Mouse (Mus musculus): ENCODE data around the gene Ubxn4.
"Not testable (repeated sequence)": the region's sequence is repeated elsewhere in the genome, so short reads cannot be mapped to it uniquely, and the experiment has no call there.

Gene Ubxn4

GRCm38 (mm10) chr1:128243627-128243995 lies at the start of gene Ubxn4:
Ubxn4 (plus strand) TSS chr1:128243964.
- CTCF ChIA-PET = no interaction called here

GRCm38 (mm10) chr1:128194011-128194410 lies 49.8 kb upstream of the Ubxn4 start:
- CTCF ChIA-PET = no interaction called here

- CTCF ChIA-PET = no interaction called here
These were observed 46.4 kb upstream of the Ubxn4 start for GRCm38 (mm10) chr1:128197353-128197752.

GRCm38 (mm10) chr1:128213261-128213660 lies 30.5 kb upstream of the Ubxn4 start:
- CTCF ChIA-PET = no interaction called here

GRCm38 (mm10) chr1:128221886-128222285 lies 21.9 kb upstream of the Ubxn4 start:
- CTCF ChIA-PET = no interaction called here

DNA sequence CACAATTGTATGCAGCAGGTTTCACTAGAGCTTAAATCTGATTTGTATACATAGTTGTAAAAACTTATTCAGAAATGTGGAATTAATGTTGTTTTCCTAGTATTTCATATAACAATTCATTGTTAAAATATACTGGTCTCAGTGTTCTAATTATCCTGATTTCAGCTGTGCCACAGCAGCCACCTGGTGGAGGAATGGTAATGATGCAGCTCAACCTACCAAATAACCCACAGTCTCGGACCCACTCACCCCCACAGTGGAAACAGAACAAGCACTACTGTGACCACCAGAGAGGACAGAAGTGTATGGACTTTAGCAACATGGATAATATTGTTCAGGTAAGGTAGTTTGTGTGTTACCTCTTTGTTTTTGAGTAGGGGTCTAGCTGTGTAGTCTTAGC lies 20.5 kb upstream of the Ubxn4 start:
- CTCF ChIA-PET = no interaction called here

- CTCF ChIA-PET = no interaction called here
These were observed 8.6 kb upstream of the Ubxn4 start for GRCm38 (mm10) chr1:128235181-128235580.

DNA sequence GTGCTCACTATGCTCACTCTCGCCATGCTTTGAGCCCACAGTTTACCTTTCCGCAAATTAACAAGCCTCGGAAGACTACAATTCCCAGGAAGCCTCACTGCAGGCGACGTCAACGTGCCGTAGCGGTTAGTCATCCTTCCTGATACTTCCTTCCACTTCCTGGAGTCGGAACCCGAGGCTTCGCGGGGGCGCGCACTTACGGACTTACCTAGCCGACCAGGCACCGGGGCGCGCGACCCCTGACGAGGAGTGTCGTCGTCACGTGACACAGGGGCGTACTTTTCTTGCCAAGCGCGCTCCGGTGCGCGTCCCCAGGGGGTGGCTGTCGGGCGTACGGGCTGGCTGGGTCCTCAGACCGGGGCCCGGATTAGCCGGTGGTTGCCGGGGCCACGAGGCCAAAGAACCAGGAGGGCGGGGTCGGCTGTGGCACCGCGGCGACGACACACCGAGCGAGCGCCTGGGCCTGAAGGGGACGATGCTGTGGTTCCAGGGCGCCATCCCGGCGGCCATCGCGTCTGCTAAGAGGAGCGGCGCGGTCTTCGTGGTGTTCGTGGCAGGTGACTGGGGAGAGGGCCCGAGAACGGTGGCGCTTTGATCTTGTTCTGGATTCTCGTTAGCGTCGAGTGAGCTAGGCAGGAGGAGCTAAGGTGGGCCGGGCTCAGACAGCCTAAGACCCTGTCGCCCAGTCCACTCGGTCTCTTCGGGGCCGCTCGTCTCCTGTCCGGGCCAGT lies 397 bp downstream of the Ubxn4 start:
- CTCF ChIA-PET = no interaction called here

GRCm38 (mm10) chr1:128244727-128245355 lies 1.1 kb downstream of the Ubxn4 start:
- CTCF ChIA-PET = interaction anchor here (0.7 kb wide), 1 partner anchor 410 kb away, joined by 3 read pairs; no protein-coding TSS in a partner anchor

DNA sequence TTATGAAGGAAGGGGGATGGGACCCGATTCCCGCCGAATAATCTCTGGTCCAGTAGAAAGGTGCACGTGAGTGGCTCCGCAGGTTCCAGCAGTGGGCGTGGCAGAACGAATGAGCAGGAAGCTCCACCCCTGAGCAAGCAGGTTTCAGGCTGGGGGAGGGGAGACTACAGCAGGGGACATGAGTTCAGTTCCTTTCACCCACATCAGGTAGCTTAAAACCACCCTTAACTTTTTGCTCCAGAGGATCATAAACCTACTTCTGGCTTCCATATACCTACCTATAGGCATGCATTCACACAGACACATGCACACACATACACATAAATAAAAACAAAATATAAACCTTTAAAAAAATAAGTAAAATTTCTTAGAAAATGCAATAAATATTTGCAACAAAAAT lies 23.3 kb downstream of the Ubxn4 start:
- CTCF ChIA-PET = not testable (repeated sequence)

DNA sequence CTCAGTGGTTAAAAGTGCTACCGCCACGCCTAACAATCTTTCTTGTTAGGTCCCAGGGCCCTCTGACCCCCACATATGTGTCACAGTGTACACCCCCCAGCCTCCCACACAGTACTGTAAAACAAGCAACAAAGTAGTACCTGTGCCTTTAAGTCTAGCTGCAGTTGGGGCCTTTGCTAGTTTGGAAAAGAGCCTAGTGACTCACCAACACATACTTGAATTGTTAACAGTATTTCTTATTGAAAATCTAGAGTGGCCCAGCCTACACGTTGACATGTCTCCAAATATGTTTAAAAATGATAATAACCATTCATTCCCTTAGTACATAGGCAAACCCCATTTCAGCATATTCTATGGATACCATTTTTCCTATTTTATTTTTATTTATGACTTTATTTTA lies 27.0 kb downstream of the Ubxn4 start:
- CTCF ChIA-PET = no interaction called here

- CTCF ChIA-PET = no interaction called here
These were observed 32.1 kb downstream of the Ubxn4 start for GRCm38 (mm10) chr1:128275908-128276307.

DNA sequence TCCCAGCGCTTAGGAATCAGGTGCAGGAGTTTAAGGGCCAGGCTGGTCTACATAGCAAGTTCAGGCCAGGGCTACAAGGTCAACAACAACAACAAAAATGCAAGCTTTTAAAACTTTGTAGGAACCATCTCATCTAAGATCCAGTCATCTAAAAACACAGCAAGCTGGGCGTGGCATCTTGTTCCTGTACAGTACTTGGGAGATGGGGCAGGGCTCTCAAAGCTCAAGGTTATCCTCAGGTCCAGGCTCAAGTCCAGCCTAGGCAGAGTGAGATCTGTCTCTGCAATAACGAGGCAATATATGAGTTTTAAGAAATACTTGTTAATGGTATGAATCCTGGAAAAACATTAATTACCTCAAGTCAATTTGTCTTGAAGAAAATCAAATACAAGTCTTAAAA lies 34.8 kb downstream of the Ubxn4 start:
- CTCF ChIA-PET = no interaction called here

DNA sequence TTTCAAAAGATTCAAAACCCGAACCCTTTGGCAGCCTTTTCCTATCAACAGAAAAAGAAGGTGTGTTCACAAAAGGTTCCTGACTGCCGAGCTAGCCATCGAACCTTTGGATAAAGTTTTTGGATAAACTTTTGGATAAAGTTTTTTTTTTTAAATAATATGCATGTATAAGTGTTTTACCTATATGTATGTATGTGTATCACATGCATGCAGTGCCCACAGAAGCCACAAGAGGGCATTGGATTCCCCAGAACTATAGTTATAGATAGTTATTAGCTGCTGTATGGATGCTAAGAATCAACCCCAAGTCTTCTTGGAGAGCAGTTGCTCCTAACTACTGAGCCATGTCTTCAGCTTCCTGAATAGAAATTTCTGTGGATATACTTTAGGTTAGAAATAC lies 38.0 kb downstream of the Ubxn4 start:
- CTCF ChIA-PET = interaction anchor here (0.6 kb wide), 1 partner anchor 57 kb away, joined by 4 read pairs; no protein-coding TSS in a partner anchor

DNA sequence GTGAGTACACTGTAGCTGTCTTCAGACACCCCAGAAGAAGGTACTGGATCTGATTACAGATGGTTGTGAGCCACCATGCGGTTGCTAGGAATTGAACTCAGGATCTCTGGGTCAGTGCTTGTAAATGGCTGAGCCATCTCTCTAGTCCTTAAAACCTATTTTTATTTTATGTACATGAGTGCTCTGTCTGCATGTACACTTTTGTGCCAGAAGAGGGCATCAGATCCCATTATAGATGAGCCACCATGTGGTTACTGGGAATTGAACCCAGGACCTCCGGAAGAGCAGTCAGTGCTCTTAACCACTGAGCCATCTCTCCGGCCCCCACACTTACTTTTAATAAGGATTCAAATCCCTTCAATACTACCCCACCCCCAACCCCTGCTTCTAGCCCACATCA lies 39.2 kb downstream of the Ubxn4 start:
- CTCF ChIA-PET = no interaction called here

- CTCF ChIA-PET = no interaction called here
These were observed 40.5 kb downstream of the Ubxn4 start for GRCm38 (mm10) chr1:128284157-128284690.

GRCm38 (mm10) chr1:128285136-128285535 lies 41.4 kb downstream of the Ubxn4 start:
- CTCF ChIA-PET = no interaction called here

GRCm38 (mm10) chr1:128290295-128290694 lies 46.5 kb downstream of the Ubxn4 start:
- CTCF ChIA-PET = no interaction called here

DNA sequence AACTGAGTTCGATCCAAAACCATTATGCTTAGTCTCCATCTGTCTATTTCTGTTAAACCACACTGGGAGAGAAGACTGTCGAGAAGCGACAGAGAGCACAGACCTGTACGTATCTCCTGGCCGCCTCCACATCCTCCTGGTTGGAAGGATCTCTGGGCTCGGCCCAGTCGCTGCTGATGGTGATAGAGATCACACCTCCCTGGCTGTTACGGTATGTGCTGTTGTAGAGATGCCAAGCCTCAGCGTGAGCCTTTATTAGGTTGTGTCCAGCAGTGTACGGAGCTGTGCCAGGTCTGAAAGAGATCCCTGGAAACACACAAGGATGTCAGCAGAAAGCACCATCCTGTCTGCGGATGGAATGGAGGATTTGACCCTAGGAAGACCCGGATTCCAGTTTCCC lies 49.8 kb downstream of the Ubxn4 start:
- CTCF ChIA-PET = no interaction called here

- CTCF ChIA-PET = no interaction called here
These were observed 51.5 kb downstream of the Ubxn4 start for GRCm38 (mm10) chr1:128295296-128295695.

DNA sequence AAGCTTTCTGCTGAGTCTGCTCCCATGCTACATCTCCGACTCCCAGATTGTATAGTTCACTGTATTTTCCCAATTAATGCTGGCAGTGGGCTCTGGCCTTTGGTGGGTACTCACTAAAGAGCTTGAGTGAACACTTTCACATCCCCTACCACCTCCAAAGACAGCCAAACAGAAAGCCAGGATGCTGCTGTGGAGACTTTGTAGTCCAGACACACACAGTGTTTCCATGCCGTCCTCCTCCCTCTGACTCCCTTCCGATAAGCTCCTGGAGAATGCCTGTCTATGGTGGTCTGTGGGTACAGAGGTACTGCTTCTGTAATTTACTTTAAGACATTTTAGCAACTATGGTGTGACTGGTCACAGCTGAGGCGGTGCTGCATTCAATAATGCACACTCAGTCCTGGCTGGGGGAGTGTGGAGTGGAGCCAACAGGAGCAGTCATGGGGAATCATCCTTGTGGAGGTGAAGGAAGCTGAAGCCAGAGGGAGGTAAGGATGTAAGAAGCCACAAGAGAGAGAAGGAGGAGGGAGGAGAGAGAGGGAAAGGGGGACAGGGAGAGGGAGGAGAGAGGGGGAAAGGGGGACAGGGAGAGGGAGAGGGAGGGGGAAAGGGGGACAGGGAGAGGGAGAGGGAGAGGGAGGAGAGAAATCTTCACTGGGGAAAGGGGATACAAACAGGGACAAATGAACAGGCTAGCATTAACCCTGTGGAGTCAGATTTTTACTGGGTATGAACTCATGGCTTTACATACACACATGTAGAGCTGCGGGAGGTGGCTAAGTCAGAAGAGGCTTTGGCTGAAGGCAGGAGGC lies 52.2 kb downstream of the Ubxn4 start:
- CTCF ChIA-PET = no interaction called here

- CTCF ChIA-PET = no interaction called here
These were observed 60.1 kb downstream of the Ubxn4 start for GRCm38 (mm10) chr1:128303900-128304299.

DNA sequence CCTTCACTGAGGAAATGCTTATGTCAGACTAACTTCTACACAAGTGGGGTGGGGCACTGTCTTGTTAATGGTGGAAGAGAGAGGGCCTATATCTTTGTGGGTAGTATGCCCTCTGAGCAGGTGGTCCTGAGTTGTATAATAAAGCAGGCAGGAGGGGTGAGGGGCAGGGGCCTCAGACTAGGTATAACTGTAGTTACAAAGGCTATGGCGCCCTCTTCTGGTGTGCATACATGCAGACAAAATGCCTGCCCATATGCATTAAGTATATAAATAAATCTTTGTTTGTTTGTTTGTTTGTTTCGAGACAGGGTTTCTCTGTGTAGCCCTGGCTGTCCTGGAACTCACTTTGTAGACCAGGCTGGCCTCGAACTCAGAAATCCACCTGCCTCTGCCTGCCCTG lies 65.3 kb downstream of the Ubxn4 start:
- CTCF ChIA-PET = interaction anchor here (0.7 kb wide), 1 partner anchor 422 kb away, joined by 3 read pairs; no protein-coding TSS in a partner anchor

Measured in spleen, embryonic (tissue).